Mouse (Mus musculus) liver, adult 2 months (tissue): ENCODE data around the gene Upf1.

Experiments
- CTCF ChIP-seq: fragments of 200-500 bp; IDR thresholded peaks from 2 replicates; pipeline ENCODE4 v1.5.1; 2011; ENCODE audit warnings: low read depth, low read length, control low read depth
- POLR2A ChIP-seq: fragments of 200-500 bp; IDR thresholded peaks from 2 replicates; pipeline ENCODE4 v1.6.1; 2011; ENCODE audit warnings: low read length, control low read depth; ENCODE audit not compliant: insufficient read depth; ENCODE audit errors: extremely low read depth

- TF ChIP-seq POLR2A (no peak), CTCF (no peak)
Measured at GRCm38 (mm10) chr8:70397611-70398563, 44.8 kb upstream of the Upf1 start.
